Mouse (Mus musculus): ENCODE results near the gene Ndufaf5. TPM values are rescaled to one million over a fixed set of nuclear protein-coding genes. Genes with fewer than 3 reads are reported as not detected.

Ndufaf5 gene
- polyA plus RNA-seq, 1 experiment from 2014 or later, result 16.8 TPM

DNA sequence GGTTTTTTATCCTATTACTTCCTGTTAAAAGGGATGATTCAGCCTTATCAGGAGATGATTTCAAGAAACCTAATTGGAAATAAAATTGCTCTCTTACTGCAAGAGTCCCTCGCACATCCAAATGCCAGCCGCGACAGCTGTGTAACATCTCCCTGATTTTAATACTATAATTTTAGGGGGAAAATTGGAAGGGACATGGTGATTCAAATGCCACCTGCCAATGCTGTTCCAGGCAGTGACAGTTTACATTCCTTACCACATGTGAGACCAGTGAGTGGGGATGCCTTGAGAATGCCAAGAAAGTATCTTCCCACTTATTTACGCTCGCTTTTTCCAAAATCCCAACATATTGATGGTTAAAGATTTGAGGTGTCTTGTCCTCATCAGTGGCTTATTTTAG lies 72.7 kb downstream of the Ndufaf5 start:
- no peak overlapping the region for H3K9ac ChIP-seq (ENCODE audit: low read length)
- no peaks in the 10 kb centered on the region for H3K9me3 ChIP-seq (ENCODE audit: control insufficient read depth, low read length)
- no peak for DNase-seq (ENCODE audit: low spot score)
- no peak overlapping the region for H3K4me3 ChIP-seq (ENCODE audit: low read depth, low read length)
- no peaks in the 10 kb centered on the region for H3K36me3 ChIP-seq (ENCODE audit: control insufficient read depth, insufficient read depth, low read length)
- H3K27me3 ChIP-seq (ENCODE audit: control insufficient read depth, insufficient read depth, low read length), result no peaks in the 10 kb centered on the region
- WGBS, result 90% methylated on average over 5 of the region's 5 CpGs
- no peaks in the 10 kb centered on the region for H3K4me1 ChIP-seq (replicated peaks; ENCODE audit: control insufficient read depth, insufficient read depth)
- ATAC-seq (ENCODE audit: low FRiP score, low TSS enrichment), result no peak
- H3K27ac ChIP-seq (replicated peaks), result no peak overlapping the region
- no peak overlapping the region for H3K4me2 ChIP-seq (replicated peaks; ENCODE audit: low read depth)
- TF ChIP-seq CTCF (IDR thresholded peaks at IDR 0.05; ENCODE audit: low read depth) (no peak), EP300 (optimal IDR thresholded peaks at IDR 0.05) (no peak)

Other genes starting within 250 kb of the Ndufaf5 start
- gene Tasp1, start 103.8 kb upstream of the Ndufaf5 start, polyA plus RNA-seq (2015; fragmentation: Nextera tagmentation; extraction: Ambion mirVana), result 13.8 and 14.7 TPM in 2 replicates
- gene Gm17374, start 18.6 kb upstream of the Ndufaf5 start, polyA plus RNA-seq (2015; fragmentation: Nextera tagmentation; extraction: Ambion mirVana), result not detected in 2 replicates
- 13.7 and 14.1 TPM in 2 replicates for gene Esf1, start 85 bp upstream of the Ndufaf5 start, polyA plus RNA-seq (2015; fragmentation: Nextera tagmentation; extraction: Ambion mirVana)
- not detected in 2 replicates for gene Sel1l2, start 219.1 kb downstream of the Ndufaf5 start, polyA plus RNA-seq (2015; fragmentation: Nextera tagmentation; extraction: Ambion mirVana)
- gene Macrod2, start 224.7 kb downstream of the Ndufaf5 start, polyA plus RNA-seq (2015; fragmentation: Nextera tagmentation; extraction: Ambion mirVana), result 28.5 and 31.9 TPM in 2 replicates